Mouse (Mus musculus): ENCODE measurements around the gene Sdhc. TPM values are rescaled to one million over a fixed set of nuclear protein-coding genes. Genes with fewer than 3 reads are reported as not detected.

Sdhc gene
- polyA plus RNA-seq (2014; fragmentation: Nextera tagmentation; extraction: Ambion mirVana), result 259 and 284 TPM in 2 replicates

- Histone ChIP-seq H3K9ac (ENCODE audit: low read depth, low read length) (peak within 1 kb of the TSS; percentile 86), H3K4me3 (ENCODE audit: low read depth, low read length) (peak within 1 kb of the TSS; percentile 72), H3K9me3 (ENCODE audit: control insufficient read depth, low read length) (no peaks in the 10 kb centered on the region), H3K36me3 (ENCODE audit: control insufficient read depth, insufficient read depth, low read length) (no peaks in the 10 kb centered on the region), H3K4me1 (replicated peaks; ENCODE audit: control insufficient read depth, insufficient read depth, low read length) (no peaks in the 10 kb centered on the region), H3K27ac (ENCODE audit: low read depth, low read length) (peak within 1 kb of the TSS; percentile 67), H3K4me2 (replicated peaks; ENCODE audit: low read depth, low read length) (peak within 1 kb of the TSS; percentile 83), H3K27me3 (ENCODE audit: control insufficient read depth, insufficient read depth, low read length) (no peaks in the 10 kb centered on the region)
- DNase-seq (ENCODE audit: low spot score) (peak; percentile 96), ATAC-seq (ENCODE audit: low FRiP score) (peak; percentile 96)
- WGBS, result under 1% methylated on average over 34 of the region's 34 CpGs
Observed at GRCm38 (mm10) chr1:171149974-171150760, at the start of gene Sdhc, which contains the start of gene Mpz. Sdhc (minus strand) TSS chr1:171150603. Mpz (plus strand) TSS chr1:171150711.

GRCm38 (mm10) chr1:171199532-171199931 is 49.1 kb upstream of the Sdhc start:
- DNase-seq (ENCODE audit: low spot score), result no peak
- no peaks in the 10 kb centered on the region for H3K36me3 ChIP-seq (ENCODE audit: control insufficient read depth, insufficient read depth, low read length)
- H3K4me3 ChIP-seq (ENCODE audit: low read depth, low read length), result no peak overlapping the region
- H3K9ac ChIP-seq (ENCODE audit: low read depth, low read length), result no peak overlapping the region
- ATAC-seq (ENCODE audit: low FRiP score), result no peak
- H3K27me3 ChIP-seq (ENCODE audit: control insufficient read depth, insufficient read depth, low read length), result peaks cover 21% of the 10 kb centered on the region
- 58% methylated on average over 1 of the region's 1 CpGs for WGBS
- no peak overlapping the region for H3K4me2 ChIP-seq (replicated peaks; ENCODE audit: low read depth, low read length)
- no peak overlapping the region for H3K27ac ChIP-seq (ENCODE audit: low read depth, low read length)
- H3K9me3 ChIP-seq (ENCODE audit: control insufficient read depth, low read length), result no peaks in the 10 kb centered on the region
- H3K4me1 ChIP-seq (replicated peaks; ENCODE audit: control insufficient read depth, insufficient read depth, low read length), result 0 out of 2 replicates have a peak, but pooled peaks cover 3% of the 10 kb centered on the region

- 0 out of 2 replicates have a peak, but pooled peaks cover 6% of the 10 kb centered on the region for H3K4me1 ChIP-seq (replicated peaks; ENCODE audit: control insufficient read depth, insufficient read depth, low read length)
- 1% methylated on average over 33 of the region's 33 CpGs for WGBS
- peak; percentile 60 for DNase-seq (ENCODE audit: low spot score)
- H3K9me3 ChIP-seq (ENCODE audit: control insufficient read depth, low read length), result no peaks in the 10 kb centered on the region
- H3K4me2 ChIP-seq (replicated peaks; ENCODE audit: low read depth, low read length), result peak within 1 kb of the TSS; percentile 93
- peak; percentile 75 for ATAC-seq (ENCODE audit: low FRiP score)
- H3K27ac ChIP-seq (ENCODE audit: low read depth, low read length), result no peak within 1 kb of the TSS
- peak within 1 kb of the TSS; percentile 58 for H3K4me3 ChIP-seq (ENCODE audit: low read depth, low read length)
- H3K27me3 ChIP-seq (ENCODE audit: control insufficient read depth, insufficient read depth, low read length), result peaks cover 38% of the 10 kb centered on the region
- H3K9ac ChIP-seq (ENCODE audit: low read depth, low read length), result peak within 1 kb of the TSS; percentile 37
- H3K36me3 ChIP-seq (ENCODE audit: control insufficient read depth, insufficient read depth, low read length), result no peaks in the 10 kb centered on the region
Observed at GRCm38 (mm10) chr1:171195887-171196397, 45.5 kb upstream of the Sdhc start, which contains the start of gene Pcp4l1. Pcp4l1 (minus strand) TSS chr1:171196268.

- Histone ChIP-seq H3K4me2 (replicated peaks; ENCODE audit: low read depth, low read length) (peak overlapping the region; percentile 93), H3K9me3 (ENCODE audit: control insufficient read depth, low read length) (no peaks in the 10 kb centered on the region), H3K4me1 (replicated peaks; ENCODE audit: control insufficient read depth, insufficient read depth, low read length) (0 out of 2 replicates have a peak, but pooled peaks cover 6% of the 10 kb centered on the region), H3K27me3 (ENCODE audit: control insufficient read depth, insufficient read depth, low read length) (peaks cover 38% of the 10 kb centered on the region), H3K36me3 (ENCODE audit: control insufficient read depth, insufficient read depth, low read length) (no peaks in the 10 kb centered on the region), H3K4me3 (ENCODE audit: low read depth, low read length) (peak overlapping the region; percentile 58), H3K27ac (ENCODE audit: low read depth, low read length) (no peak overlapping the region), H3K9ac (ENCODE audit: low read depth, low read length) (peak overlapping the region; percentile 37; the same call in 1 of the 2 replicates)
- DNase-seq (ENCODE audit: low spot score) (peak; percentile 54), ATAC-seq (ENCODE audit: low FRiP score) (0 out of 2 replicates have a peak, but pooled peaks have one; percentile 2)
- WGBS, result 7% methylated on average over 20 of the region's 20 CpGs
Observed at GRCm38 (mm10) chr1:171195046-171195822, 44.8 kb upstream of the Sdhc start.

- Histone ChIP-seq H3K36me3 (ENCODE audit: control insufficient read depth, insufficient read depth, low read length) (no peaks in the 10 kb centered on the region), H3K4me3 (ENCODE audit: low read depth, low read length) (0 out of 2 replicates have a peak overlapping the region, but pooled peaks have one; percentile 8)
- DNase-seq (ENCODE audit: low spot score), result peak; percentile 31
Observed at GRCm38 (mm10) chr1:171193911-171194830, 43.8 kb upstream of the Sdhc start.

GRCm38 (mm10) chr1:171193093-171193840 is 42.9 kb upstream of the Sdhc start:
- 3% methylated on average over 18 of the region's 18 CpGs for WGBS
- H3K36me3 ChIP-seq (ENCODE audit: control insufficient read depth, insufficient read depth, low read length), result no peaks in the 10 kb centered on the region
- DNase-seq (ENCODE audit: low spot score) (peak; percentile 54), ATAC-seq (ENCODE audit: low FRiP score) (peak; percentile 28; the same call in 1 of the 2 replicates)
- H3K27me3 ChIP-seq (ENCODE audit: control insufficient read depth, insufficient read depth, low read length), result peaks cover 38% of the 10 kb centered on the region
- peaks cover 6% of the 10 kb centered on the region; the same call in 1 of the 2 replicates for H3K4me1 ChIP-seq (replicated peaks; ENCODE audit: control insufficient read depth, insufficient read depth, low read length)
- peak overlapping the region; percentile 21; the same call in 1 of the 2 replicates for H3K27ac ChIP-seq (ENCODE audit: low read depth, low read length)
- peak overlapping the region; percentile 32 for H3K4me2 ChIP-seq (replicated peaks; ENCODE audit: low read depth, low read length)
- 0 out of 2 replicates have a peak overlapping the region, but pooled peaks have one; percentile 19 for H3K9ac ChIP-seq (ENCODE audit: low read depth, low read length)
- H3K9me3 ChIP-seq (ENCODE audit: control insufficient read depth, low read length), result no peaks in the 10 kb centered on the region
- peak overlapping the region; percentile 8; the same call in 1 of the 2 replicates for H3K4me3 ChIP-seq (ENCODE audit: low read depth, low read length)

More at GRCm38 (mm10) chr1:171193911-171194830, 43.8 kb upstream of the Sdhc start:
- peak overlapping the region; percentile 32; the same call in 1 of the 2 replicates for H3K4me2 ChIP-seq (replicated peaks; ENCODE audit: low read depth, low read length)
- no peak overlapping the region for H3K9ac ChIP-seq (ENCODE audit: low read depth, low read length)
- WGBS, result 20% methylated on average over 11 of the region's 11 CpGs
- H3K27ac ChIP-seq (ENCODE audit: low read depth, low read length), result no peak overlapping the region
- no peaks in the 10 kb centered on the region for H3K9me3 ChIP-seq (ENCODE audit: control insufficient read depth, low read length)
- peaks cover 38% of the 10 kb centered on the region for H3K27me3 ChIP-seq (ENCODE audit: control insufficient read depth, insufficient read depth, low read length)
- no peak for ATAC-seq (ENCODE audit: low FRiP score)
- peaks cover 6% of the 10 kb centered on the region; the same call in 1 of the 2 replicates for H3K4me1 ChIP-seq (replicated peaks; ENCODE audit: control insufficient read depth, insufficient read depth, low read length)

GRCm38 (mm10) chr1:171192283-171192682 is 41.9 kb upstream of the Sdhc start:
- 49% methylated on average over 10 of the region's 10 CpGs for WGBS
- H3K9me3 ChIP-seq (ENCODE audit: control insufficient read depth, low read length), result no peaks in the 10 kb centered on the region
- no peaks in the 10 kb centered on the region for H3K36me3 ChIP-seq (ENCODE audit: control insufficient read depth, insufficient read depth, low read length)
- no peak overlapping the region for H3K9ac ChIP-seq (ENCODE audit: low read depth, low read length)
- H3K4me1 ChIP-seq (replicated peaks; ENCODE audit: control insufficient read depth, insufficient read depth, low read length), result peaks cover 6% of the 10 kb centered on the region; the same call in 1 of the 2 replicates
- no peak for DNase-seq (ENCODE audit: low spot score)
- peaks cover 33% of the 10 kb centered on the region for H3K27me3 ChIP-seq (ENCODE audit: control insufficient read depth, insufficient read depth, low read length)
- no peak for ATAC-seq (ENCODE audit: low FRiP score)
- no peak overlapping the region for H3K4me2 ChIP-seq (replicated peaks; ENCODE audit: low read depth, low read length)
- H3K27ac ChIP-seq (ENCODE audit: low read depth, low read length), result no peak overlapping the region
- no peak overlapping the region for H3K4me3 ChIP-seq (ENCODE audit: low read depth, low read length)

Measured in hindbrain, embryonic 11.5 days (tissue).